Mouse (Mus musculus) forebrain, embryonic 12.5 days (tissue): Measurements from ENCODE around the gene Lin52. TPM values are rescaled to one million over a fixed set of nuclear protein-coding genes. Genes with fewer than 3 reads are reported as not detected.
A peak's percentile ranks its signal among the peaks of the same experiment; 100 is the strongest.

ENCODE experiments used
- ATAC-seq: fragments of 200-750 bp; cut with Nextera tagmentation; 2 replicates; pipeline ENCODE4 v1.8.0; 2017; ENCODE audit warnings: moderate TSS enrichment; ENCODE audit not compliant: low FRiP score
- H3K27ac ChIP-seq: fragments of 300-500 bp; sonication (generic); 2 replicates; pipeline ENCODE4 v1.5.1; 2016; ENCODE audit warnings: mild to moderate bottlenecking
- H3K27me3 ChIP-seq: fragments of 300-500 bp; sonication (generic); 2 replicates; pipeline ENCODE4 v1.6.1; 2016; ENCODE audit warnings: mild to moderate bottlenecking
- H3K36me3 ChIP-seq: fragments of 300-500 bp; sonication (generic); replicated peaks from 2 replicates; pipeline ENCODE4 v1.6.1; 2016; ENCODE audit warnings: mild to moderate bottlenecking
- H3K4me1 ChIP-seq: fragments of 300-500 bp; sonication (generic); 2 replicates; pipeline ENCODE4 v1.6.1; 2016
- H3K4me2 ChIP-seq: fragments of 300-500 bp; sonication (generic); 2 replicates; pipeline ENCODE4 v1.6.1; 2016; ENCODE audit warnings: mild to moderate bottlenecking, moderate library complexity
- H3K4me3 ChIP-seq: fragments of 300-500 bp; sonication (generic); replicated peaks from 2 replicates; pipeline ENCODE4 v1.5.1; 2016; ENCODE audit warnings: mild to moderate bottlenecking
- H3K9ac ChIP-seq: fragments of 300-500 bp; sonication (generic); 2 replicates; pipeline ENCODE4 v1.6.1; 2016; ENCODE audit warnings: mild to moderate bottlenecking
- H3K9me3 ChIP-seq: fragments of 300-500 bp; sonication (generic); 2 replicates; pipeline ENCODE4 v1.6.1; 2016
- WGBS: fragments of 180-500 bp; shearing (Covaris S2); methylation state at CpG from one replicate; pipeline ENCODE4 v1.1.7; 2016; 5-methylcytosine and 5-hydroxymethylcytosine counted together
- polyA plus RNA-seq: library from polyadenylated mRNA; unstranded; fragments of >200 nt; fragmentation: Nextera tagmentation; extraction: Ambion mirVana; gene quantifications from 2 replicates; pipeline ENCODE4 v1.2.1, GENCODE M21; 2016

Lin52 gene
- polyA plus RNA-seq, 1 experiment from 2014 or later, result 37.5 TPM

- no peaks in the 10 kb centered on the region for H3K36me3 ChIP-seq
- H3K4me2 ChIP-seq, result no peak overlapping the region
- H3K9ac ChIP-seq, result no peak overlapping the region
- H3K27me3 ChIP-seq, result peaks cover 9% of the 10 kb centered on the region; the same call in 1 of the 2 replicates
- no peaks in the 10 kb centered on the region for H3K9me3 ChIP-seq
- H3K4me3 ChIP-seq, result no peak overlapping the region
- H3K4me1 ChIP-seq, result no peaks in the 10 kb centered on the region
- ATAC-seq, result no peak
- 76% methylated on average over 4 of the region's 4 CpGs for WGBS
- H3K27ac ChIP-seq, result no peak overlapping the region
These were observed 8.7 kb upstream of the Lin52 start for GRCm38 (mm10) chr12:84442526-84442925.

- Histone ChIP-seq H3K27ac (no peak overlapping the region), H3K4me3 (no peak overlapping the region), H3K36me3 (no peaks in the 10 kb centered on the region), H3K9ac (no peak overlapping the region), H3K4me2 (no peak overlapping the region), H3K9me3 (no peaks in the 10 kb centered on the region), H3K27me3 (peaks cover 13% of the 10 kb centered on the region; the same call in 1 of the 2 replicates), H3K4me1 (peaks cover 14% of the 10 kb centered on the region)
- ATAC-seq, result no peak
- 69% methylated on average over 1 of the region's 1 CpGs for WGBS
These were observed 3.8 kb upstream of the Lin52 start for GRCm38 (mm10) chr12:84447386-84447785.

GRCm38 (mm10) chr12:84448181-84448580 is 3.0 kb upstream of the Lin52 start:
- no peak for ATAC-seq
- WGBS, result 81% methylated on average over 6 of the region's 6 CpGs

GRCm38 (mm10) chr12:84449887-84450286 is 1.3 kb upstream of the Lin52 start:
- ATAC-seq, result no peak
- peaks cover 21% of the 10 kb centered on the region for H3K4me1 ChIP-seq
- 50% methylated on average over 10 of the region's 10 CpGs for WGBS
- peak overlapping the region; percentile 38; the same call in 1 of the 2 replicates for H3K9ac ChIP-seq
- H3K36me3 ChIP-seq, result 0 out of 2 replicates have a peak, but pooled peaks cover 3% of the 10 kb centered on the region
- no peaks in the 10 kb centered on the region for H3K9me3 ChIP-seq
- H3K27ac ChIP-seq, result no peak overlapping the region
- H3K27me3 ChIP-seq, result peaks cover 13% of the 10 kb centered on the region; the same call in 1 of the 2 replicates
- H3K4me2 ChIP-seq, result peak overlapping the region; percentile 82
- peak overlapping the region; percentile 68; the same call in 1 of the 2 replicates for H3K4me3 ChIP-seq

More at GRCm38 (mm10) chr12:84448181-84448580, 3.0 kb upstream of the Lin52 start:
- Histone ChIP-seq H3K4me1 (peaks cover 21% of the 10 kb centered on the region), H3K36me3 (no peaks in the 10 kb centered on the region), H3K9ac (no peak overlapping the region), H3K4me3 (no peak overlapping the region), H3K27me3 (peaks cover 13% of the 10 kb centered on the region; the same call in 1 of the 2 replicates), H3K27ac (no peak overlapping the region), H3K9me3 (no peaks in the 10 kb centered on the region), H3K4me2 (no peak overlapping the region)

GRCm38 (mm10) chr12:84450351-84450717 is 888 bp upstream of the Lin52 start:
- H3K36me3 ChIP-seq, result 0 out of 2 replicates have a peak, but pooled peaks cover 3% of the 10 kb centered on the region
- ATAC-seq, result no peak
- 0% methylated on average over 6 of the region's 6 CpGs for WGBS
- H3K9ac ChIP-seq, result peak overlapping the region; percentile 38
- H3K27ac ChIP-seq, result peak overlapping the region; percentile 47; the same call in 1 of the 2 replicates
- peaks cover 21% of the 10 kb centered on the region for H3K4me1 ChIP-seq
- no peaks in the 10 kb centered on the region for H3K9me3 ChIP-seq
- H3K27me3 ChIP-seq, result peaks cover 13% of the 10 kb centered on the region; the same call in 1 of the 2 replicates
- H3K4me3 ChIP-seq, result peak overlapping the region; percentile 68
- H3K4me2 ChIP-seq, result peak overlapping the region; percentile 82

GRCm38 (mm10) chr12:84451801-84452200 is 579 bp downstream of the Lin52 start:
- Histone ChIP-seq H3K4me3 (peak overlapping the region; percentile 68), H3K4me1 (peaks cover 21% of the 10 kb centered on the region), H3K4me2 (peak overlapping the region; percentile 96), H3K36me3 (peaks cover 4% of the 10 kb centered on the region; the same call in 1 of the 2 replicates), H3K27ac (0 out of 2 replicates have a peak overlapping the region, but pooled peaks have one; percentile 50), H3K9ac (peak overlapping the region; percentile 65), H3K27me3 (peaks cover 3% of the 10 kb centered on the region; the same call in 1 of the 2 replicates), H3K9me3 (no peaks in the 10 kb centered on the region)
- ATAC-seq, result no peak
- under 1% methylated on average over 11 of the region's 11 CpGs for WGBS

GRCm38 (mm10) chr12:84456911-84457310 is 5.7 kb downstream of the Lin52 start:
- Histone ChIP-seq H3K9me3 (no peaks in the 10 kb centered on the region), H3K4me2 (no peak overlapping the region), H3K27me3 (no peaks in the 10 kb centered on the region), H3K27ac (no peak overlapping the region), H3K4me3 (no peak overlapping the region), H3K36me3 (peaks cover 33% of the 10 kb centered on the region), H3K9ac (no peak overlapping the region), H3K4me1 (peaks cover 12% of the 10 kb centered on the region)
- 85% methylated on average over 3 of the region's 3 CpGs for WGBS
- no peak for ATAC-seq

GRCm38 (mm10) chr12:84459845-84460244 is 8.6 kb downstream of the Lin52 start:
- ATAC-seq, result no peak
- Histone ChIP-seq H3K27me3 (no peaks in the 10 kb centered on the region), H3K4me2 (no peak overlapping the region), H3K4me1 (no peaks in the 10 kb centered on the region), H3K9me3 (no peaks in the 10 kb centered on the region), H3K9ac (no peak overlapping the region), H3K4me3 (no peak overlapping the region), H3K27ac (no peak overlapping the region), H3K36me3 (peaks cover 57% of the 10 kb centered on the region)
- 51% methylated on average over 1 of the region's 1 CpGs for WGBS

GRCm38 (mm10) chr12:84461416-84461815 is 10.2 kb downstream of the Lin52 start:
- no peaks in the 10 kb centered on the region for H3K9me3 ChIP-seq
- peaks cover 59% of the 10 kb centered on the region for H3K36me3 ChIP-seq
- no peaks in the 10 kb centered on the region for H3K4me1 ChIP-seq
- ATAC-seq, result no peak
- H3K27me3 ChIP-seq, result no peaks in the 10 kb centered on the region
- H3K27ac ChIP-seq, result no peak overlapping the region
- no peak overlapping the region for H3K4me3 ChIP-seq
- no peak overlapping the region for H3K4me2 ChIP-seq
- no peak overlapping the region for H3K9ac ChIP-seq
- 95% methylated on average over 5 of the region's 5 CpGs for WGBS

GRCm38 (mm10) chr12:84462856-84463255 is 11.6 kb downstream of the Lin52 start:
- Histone ChIP-seq H3K4me2 (no peak overlapping the region), H3K9ac (no peak overlapping the region), H3K4me1 (no peaks in the 10 kb centered on the region), H3K9me3 (no peaks in the 10 kb centered on the region), H3K36me3 (peaks cover 52% of the 10 kb centered on the region), H3K4me3 (no peak overlapping the region), H3K27ac (no peak overlapping the region), H3K27me3 (no peaks in the 10 kb centered on the region)
- WGBS, result 92% methylated on average over 3 of the region's 3 CpGs
- no peak for ATAC-seq

- ATAC-seq, result no peak
- 0% methylated on average over 1 of the region's 1 CpGs for WGBS
These were observed 17.5 kb downstream of the Lin52 start for GRCm38 (mm10) chr12:84468701-84469100.

GRCm38 (mm10) chr12:84478937-84479336 is 27.7 kb downstream of the Lin52 start:
- no peaks in the 10 kb centered on the region for H3K27me3 ChIP-seq
- no peak overlapping the region for H3K4me2 ChIP-seq
- ATAC-seq, result no peak
- H3K9me3 ChIP-seq, result no peaks in the 10 kb centered on the region
- no peak overlapping the region for H3K9ac ChIP-seq
- H3K36me3 ChIP-seq, result peaks cover 11% of the 10 kb centered on the region; the same call in 1 of the 2 replicates
- 97% methylated on average over 7 of the region's 7 CpGs for WGBS
- H3K4me1 ChIP-seq, result no peaks in the 10 kb centered on the region
- H3K4me3 ChIP-seq, result no peak overlapping the region
- H3K27ac ChIP-seq, result no peak overlapping the region

More at GRCm38 (mm10) chr12:84468701-84469100, 17.5 kb downstream of the Lin52 start:
- Histone ChIP-seq H3K36me3 (peaks cover 14% of the 10 kb centered on the region), H3K4me1 (no peaks in the 10 kb centered on the region), H3K27ac (no peak overlapping the region), H3K9ac (no peak overlapping the region), H3K27me3 (no peaks in the 10 kb centered on the region), H3K9me3 (no peaks in the 10 kb centered on the region), H3K4me3 (no peak overlapping the region), H3K4me2 (no peak overlapping the region)

- Histone ChIP-seq H3K9me3 (no peaks in the 10 kb centered on the region), H3K4me2 (no peak overlapping the region), H3K4me1 (no peaks in the 10 kb centered on the region), H3K9ac (no peak overlapping the region), H3K36me3 (0 out of 2 replicates have a peak, but pooled peaks cover 5% of the 10 kb centered on the region), H3K27me3 (no peaks in the 10 kb centered on the region), H3K4me3 (no peak overlapping the region), H3K27ac (no peak overlapping the region)
- WGBS, result 69% methylated on average over 2 of the region's 2 CpGs
- no peak for ATAC-seq
These were observed 30.0 kb downstream of the Lin52 start for GRCm38 (mm10) chr12:84481251-84481650.
